Mouse (Mus musculus): ENCODE results near the gene Stox2. TPM values are rescaled to one million over a fixed set of nuclear protein-coding genes. Genes with fewer than 3 reads are reported as not detected.
A peak's percentile ranks its signal among the peaks of the same experiment; 100 is the strongest.

Stox2 gene
- total RNA-seq, 2 experiments from 2014 or later: 12.3 to 13.8 TPM

DNA sequence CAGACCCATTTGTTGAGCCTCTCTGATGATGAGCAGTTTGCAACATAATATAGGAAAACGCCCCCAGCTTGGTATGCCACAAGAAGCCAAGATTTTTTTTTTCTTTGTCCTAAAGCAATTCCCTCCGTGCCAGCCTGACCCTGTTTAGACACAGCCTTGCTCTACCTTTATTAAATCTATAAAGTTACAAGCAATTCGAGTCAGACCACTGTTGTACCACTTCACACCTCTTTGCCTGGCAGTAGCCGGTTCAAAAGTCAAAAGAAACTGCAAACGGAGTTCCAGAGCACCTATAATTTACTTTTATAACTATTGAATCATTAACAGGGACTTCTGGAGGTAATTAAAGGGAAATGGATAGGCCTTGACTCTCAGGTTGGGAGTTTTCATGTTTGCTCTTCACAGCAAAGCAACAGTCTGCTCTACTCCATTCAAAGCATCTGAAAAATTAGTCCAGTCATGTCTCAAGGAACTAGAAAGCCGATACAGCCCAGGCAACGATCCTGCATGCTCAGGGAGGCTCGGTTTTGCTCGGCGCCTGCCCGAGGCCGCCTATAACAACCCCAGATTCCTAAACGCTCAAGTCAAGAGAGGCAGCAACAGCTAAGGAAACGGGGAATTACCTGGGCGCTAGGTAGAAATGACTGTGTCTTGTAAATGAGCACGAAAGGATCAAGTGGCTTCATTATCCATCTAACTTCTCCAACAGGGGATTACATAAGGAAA lies 77.0 kb downstream of the Stox2 start:
- intact Hi-C loops (cut with DNase I): loop anchor here (5.0 kb wide), 2 partner anchors 82 to 162 kb away; no protein-coding TSS in a partner anchor
- DNase-seq (ENCODE audit: low spot score): no peak

DNA sequence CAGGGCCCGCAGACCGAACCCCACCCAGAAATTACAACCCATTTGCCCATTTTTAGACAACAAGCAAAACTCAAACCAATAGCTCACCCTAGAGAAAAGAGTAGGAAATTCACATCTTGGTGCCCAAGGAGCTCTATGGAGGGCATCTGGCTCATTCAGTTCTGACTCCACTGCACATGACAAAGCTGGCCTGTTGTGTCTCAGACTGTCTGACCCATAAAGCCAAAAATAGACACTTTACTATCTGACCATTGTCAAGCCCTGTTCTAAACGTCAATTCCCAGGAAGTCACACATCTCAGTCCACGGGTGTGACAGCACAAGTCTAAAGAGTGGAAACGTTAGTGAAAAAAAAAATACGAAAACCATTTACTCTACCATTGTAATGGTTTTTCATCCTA lies 79.1 kb downstream of the Stox2 start:
- DNase-seq (ENCODE audit: low spot score): no peak
- intact Hi-C loops (cut with DNase I): loop anchor here (5.0 kb wide), 2 partner anchors 80 to 160 kb away; no protein-coding TSS in a partner anchor

DNA sequence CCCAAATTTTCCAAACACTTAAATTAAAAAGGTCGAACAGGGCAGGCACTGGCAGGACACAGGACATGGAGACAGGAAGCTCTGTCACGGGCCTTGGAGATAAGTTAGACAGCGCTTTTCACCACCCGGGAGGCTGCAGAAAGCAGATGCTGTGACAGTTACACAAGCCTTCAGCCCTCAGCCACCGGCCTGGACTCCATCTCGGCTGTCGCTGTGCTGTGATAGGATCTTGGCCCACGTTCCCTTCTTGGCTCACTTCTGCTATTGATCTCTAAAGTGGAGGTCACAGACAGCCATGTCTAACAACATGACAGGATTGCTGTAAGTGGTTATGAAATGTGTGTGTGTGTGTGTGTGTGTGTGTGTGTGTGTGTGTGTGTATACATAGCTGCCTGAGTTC lies 82.9 kb downstream of the Stox2 start:
- peak; percentile 18 for DNase-seq (ENCODE audit: low spot score)
- intact Hi-C loops (cut with DNase I): no loop called here

DNA sequence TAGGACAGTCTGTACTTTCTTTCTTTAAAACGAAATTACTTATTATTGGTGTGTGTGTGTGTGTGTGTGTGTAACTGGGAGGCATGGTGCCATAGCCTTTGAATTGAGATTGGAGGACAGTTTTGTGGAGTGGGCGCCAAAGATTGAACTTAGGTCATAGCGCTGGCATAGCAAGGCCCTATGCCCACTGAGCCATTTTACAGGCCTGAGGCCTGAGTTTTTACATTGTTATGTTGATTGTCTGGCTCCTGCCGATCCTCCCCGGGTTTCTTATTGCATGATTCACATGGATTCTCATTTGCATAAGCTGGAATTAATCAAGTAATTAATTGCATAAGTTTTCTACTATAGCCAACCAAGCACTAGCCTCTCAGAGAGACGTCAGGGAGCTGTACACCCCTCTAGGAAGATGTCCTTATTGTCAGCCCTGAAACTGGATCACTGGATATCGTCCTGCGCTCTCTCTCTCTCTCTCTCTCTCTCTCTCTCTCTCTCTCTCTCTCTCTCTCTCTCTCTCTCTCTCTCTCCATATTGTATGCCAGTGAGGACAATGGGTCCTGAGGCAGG lies 90.7 kb downstream of the Stox2 start:
- DNase-seq (ENCODE audit: low spot score): no peak
- intact Hi-C loops (cut with DNase I): no loop called here

DNA sequence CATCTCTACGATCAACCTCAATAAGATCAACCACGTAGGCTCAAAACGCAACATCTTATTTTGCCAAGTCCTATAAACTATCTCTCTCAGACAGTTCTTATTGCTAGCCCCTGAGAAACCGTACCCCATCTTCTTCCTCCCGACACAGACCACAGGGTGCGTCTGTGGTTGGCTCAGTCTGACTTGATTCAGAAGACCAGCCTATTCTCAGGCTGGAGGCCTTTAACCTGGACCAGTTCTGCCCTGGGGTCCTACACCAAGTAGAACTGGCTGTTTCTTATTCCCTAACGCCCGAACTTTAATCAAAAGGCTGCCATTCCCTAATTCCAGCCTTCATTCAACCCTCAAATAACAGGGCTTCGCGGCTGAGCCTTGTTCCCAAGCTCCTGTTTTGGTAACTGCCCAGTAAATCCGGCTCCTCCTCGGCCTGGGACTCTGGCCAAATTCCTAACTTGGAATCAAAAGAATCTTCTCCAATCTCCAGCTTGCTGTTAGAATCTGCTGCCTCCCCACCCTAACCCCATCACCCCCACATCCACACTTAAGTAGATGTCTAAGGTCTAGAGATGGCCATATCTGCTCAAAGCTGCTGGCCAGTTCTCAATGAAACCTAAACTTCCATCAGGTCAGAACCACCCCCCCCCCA lies 91.5 kb downstream of the Stox2 start:
- intact Hi-C loops (cut with DNase I): no loop called here
- no peak for DNase-seq (ENCODE audit: low spot score)

DNA sequence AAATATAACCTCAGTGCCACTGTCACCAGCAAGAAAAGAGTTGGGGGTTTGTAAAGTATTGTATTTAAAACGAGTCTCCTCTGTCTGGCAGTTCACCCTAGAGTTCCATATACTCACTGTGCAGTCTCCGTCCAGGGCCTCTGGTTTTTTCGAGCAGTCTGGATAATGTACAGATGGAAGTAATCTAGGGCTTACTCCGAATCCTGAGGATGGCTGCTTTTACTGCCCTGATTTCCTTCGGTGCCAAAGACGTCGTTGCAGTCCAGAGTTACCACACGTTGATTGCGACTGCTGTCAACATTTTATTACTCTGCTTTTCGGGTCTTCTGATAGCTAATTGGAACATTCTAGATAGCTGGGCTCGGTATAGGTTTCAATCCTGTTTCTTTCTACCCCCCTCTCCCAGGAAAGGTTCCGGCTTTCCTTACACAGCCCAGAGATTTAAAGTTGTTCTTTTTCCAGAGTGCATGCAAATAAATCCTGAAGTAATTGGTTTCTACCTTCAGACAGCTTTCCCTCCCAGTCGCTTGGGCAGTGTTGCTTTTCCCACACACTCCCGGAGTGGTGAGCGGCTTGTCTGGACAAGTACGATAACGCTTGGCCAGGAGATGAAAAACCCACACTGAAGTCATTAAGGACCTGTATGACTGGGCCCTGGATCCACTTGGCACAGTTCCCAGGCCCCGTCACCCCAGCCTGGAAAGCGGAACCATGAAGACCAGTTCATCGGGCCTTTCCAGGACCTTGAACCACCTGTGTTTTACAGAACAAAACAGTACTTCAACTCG lies 94.1 kb downstream of the Stox2 start:
- peak; percentile 47 for DNase-seq (ENCODE audit: low spot score)
- intact Hi-C loops (cut with DNase I): no loop called here

DNA sequence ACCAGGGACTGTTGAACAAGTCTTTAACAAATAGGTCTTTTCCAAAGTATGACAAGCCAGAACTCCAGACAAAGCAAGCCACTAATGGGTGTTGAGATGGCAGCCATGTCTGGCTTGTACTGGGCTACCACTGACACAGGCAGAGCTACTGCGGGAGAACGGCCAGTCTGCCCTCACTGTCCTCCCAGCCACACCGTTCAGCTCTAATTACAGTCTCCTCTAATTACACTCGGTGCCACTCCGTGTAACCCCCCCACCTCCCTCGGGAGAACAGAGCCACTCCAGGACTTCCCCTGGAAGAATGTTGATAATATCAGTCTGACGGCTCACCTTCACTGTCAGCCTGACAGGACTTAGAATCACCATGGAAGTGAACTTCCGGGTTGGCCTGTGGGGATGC lies 97.1 kb downstream of the Stox2 start:
- DNase-seq (ENCODE audit: low spot score): no peak
- intact Hi-C loops (cut with DNase I): no loop called here

DNA sequence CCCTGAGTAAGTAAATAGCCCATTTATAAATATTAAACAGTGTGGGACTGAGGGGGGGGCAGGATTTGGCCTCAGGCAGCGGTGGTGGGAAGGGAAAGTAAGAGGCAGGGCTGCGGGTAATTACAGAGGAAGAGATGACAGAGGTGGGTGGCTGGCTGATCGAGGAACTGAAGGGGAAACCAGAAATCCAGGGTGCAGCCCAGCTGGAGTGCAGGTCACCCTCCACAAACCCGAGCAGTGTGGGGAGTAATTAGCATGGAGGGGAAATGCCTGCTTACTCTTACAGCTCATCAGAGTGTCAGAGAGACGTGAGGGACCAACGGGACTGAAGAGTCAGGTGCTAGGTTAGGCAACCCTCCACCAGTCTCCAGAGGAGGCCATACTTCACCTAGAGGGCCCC lies 98.4 kb downstream of the Stox2 start:
- no peak for DNase-seq (ENCODE audit: low spot score)
- intact Hi-C loops (cut with DNase I): no loop called here

DNA sequence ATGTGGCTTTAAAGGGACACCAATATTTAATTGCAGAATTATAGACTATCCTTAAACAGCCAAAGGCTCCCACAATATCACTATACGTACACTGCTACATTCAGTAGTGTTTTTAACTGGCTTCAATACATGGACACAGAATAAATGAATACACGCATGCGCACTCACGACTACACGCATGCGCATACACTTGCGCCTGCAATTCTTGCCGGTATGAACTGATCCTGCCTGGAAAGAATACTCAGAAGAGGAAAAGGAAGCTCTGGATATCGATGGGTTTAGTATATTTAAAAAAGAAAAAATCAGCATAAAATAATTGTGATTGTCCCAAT lies 100.4 kb downstream of the Stox2 start:
- no peak for DNase-seq (ENCODE audit: low spot score)
- intact Hi-C loops (cut with DNase I): no loop called here

DNA sequence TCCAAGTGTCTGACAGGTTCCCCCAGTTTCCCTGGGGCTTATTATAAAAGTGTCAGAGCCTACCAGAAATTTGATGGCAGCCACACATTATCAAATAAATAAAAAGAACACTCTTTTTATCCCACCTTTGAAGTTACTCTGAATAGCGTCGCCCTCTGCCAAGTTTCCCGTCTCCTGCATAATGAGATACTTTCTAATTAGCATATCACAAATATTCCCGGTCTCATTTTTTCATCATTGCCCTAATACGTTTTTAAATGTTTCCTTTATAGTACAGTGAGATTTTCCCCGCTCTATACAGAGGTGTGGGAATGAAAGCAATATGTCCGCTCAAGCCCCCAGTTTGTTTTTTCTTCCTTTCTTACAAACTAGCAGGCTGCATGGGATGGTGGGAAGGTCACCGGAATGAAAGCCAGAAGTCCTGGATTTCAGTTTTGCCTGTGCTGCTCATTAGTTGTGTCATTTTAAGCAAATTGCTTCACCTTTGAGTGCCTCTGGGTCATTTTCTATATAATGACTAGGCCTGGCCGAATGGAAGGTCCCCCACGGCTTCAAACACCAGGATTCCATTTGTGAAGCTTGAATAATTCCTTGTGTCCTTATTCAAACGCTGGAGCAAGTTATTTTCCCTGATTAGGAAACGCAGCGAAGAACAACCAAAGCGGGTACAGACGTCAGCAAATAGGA lies 100.9 kb downstream of the Stox2 start:
- intact Hi-C loops (cut with DNase I): no loop called here
- no peak for DNase-seq (ENCODE audit: low spot score)

DNA sequence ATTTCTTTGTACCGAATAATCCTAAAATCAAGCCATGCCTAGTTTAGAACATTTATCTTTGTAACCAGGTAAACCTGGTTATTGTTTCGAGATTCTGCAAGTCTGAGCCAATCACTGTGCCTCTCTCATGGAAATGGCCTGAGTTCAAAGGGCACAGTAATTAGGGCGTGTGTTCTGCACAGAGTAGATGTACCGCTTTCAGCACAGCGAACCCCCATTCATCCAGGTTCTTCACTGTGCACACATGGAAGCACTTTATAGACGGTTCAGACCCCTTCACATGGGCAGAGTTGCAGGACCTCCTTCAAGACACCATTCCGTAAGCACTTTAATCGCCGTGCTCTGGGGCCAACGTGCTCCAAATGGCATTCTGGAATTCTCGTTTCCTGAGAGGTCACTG lies 104.7 kb downstream of the Stox2 start:
- DNase-seq (ENCODE audit: low spot score): no peak
- intact Hi-C loops (cut with DNase I): no loop called here

DNA sequence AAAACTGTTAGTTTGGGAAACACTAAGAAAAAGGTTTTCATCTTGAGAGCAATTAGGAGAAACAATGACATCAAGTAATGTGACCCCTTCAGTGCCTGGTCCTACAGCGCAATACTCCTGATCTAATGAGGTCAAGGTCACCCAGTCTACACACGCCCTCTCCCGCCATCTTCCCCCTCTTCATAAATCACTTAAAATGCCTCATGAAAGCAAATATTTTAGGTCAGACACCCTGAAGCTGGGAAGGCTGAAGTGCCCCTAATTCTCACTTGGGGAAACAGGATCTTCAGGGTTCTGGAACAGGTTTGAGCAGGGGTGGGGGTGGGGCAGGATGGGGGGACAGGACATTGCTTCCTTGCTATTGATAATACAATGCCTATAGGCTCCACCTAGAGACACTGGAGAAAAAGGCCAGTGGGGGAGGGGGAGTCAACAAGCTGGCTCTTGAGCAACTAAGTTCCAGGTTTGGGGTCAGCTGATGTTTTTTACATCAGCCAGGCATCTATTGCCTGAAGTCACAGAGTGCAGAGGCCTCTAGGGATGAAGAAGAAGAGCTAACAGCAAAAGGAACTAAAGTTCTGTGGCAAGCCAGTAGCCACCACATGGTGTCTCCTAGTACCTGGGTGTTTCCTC lies 107.4 kb downstream of the Stox2 start:
- no peak for DNase-seq (ENCODE audit: low spot score)
- intact Hi-C loops (cut with DNase I): no loop called here

DNA sequence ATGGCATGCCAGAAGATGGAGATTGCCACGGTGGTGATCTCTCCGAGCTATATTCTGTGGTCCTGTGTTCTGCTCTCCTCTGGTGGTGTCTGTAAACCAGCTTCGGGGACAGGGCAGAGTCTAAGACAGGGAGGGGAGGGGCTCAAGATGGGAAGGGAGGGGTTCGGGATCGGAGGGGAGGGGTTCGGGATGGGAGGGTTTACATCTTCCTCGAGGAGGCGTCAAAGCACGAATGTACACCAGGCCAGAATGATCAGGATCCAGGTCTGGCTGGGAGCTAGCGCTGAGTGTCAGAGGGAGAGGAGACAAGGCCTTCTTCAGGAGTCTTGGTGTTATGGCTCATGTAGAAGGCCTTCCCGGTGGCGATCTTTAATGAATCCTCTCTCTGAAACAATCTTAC lies 109.7 kb downstream of the Stox2 start:
- intact Hi-C loops (cut with DNase I): no loop called here

DNA sequence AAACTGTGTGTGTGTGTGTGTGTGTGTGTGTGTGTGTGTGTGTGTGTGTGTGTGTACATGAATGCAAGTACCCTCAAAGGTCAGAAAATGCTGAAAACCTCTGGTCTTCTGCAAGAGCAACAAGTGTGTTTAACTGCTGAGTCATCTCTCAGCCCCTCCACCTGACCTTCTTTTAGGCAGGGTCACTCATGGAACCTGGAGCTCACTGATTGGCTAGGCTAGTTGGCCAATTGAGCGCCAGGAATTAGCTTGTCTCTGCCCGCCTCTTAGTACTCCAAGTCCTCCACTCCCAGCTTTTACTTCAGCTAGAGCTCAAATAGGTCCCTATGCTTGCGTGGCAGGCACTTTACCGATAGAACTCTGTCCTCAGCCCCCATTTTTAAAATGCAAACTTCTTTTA lies 110.2 kb downstream of the Stox2 start:
- intact Hi-C loops (cut with DNase I): no loop called here
- DNase-seq (ENCODE audit: low spot score): no peak

More for the DNA sequence above, 109.7 kb downstream of the Stox2 start:
- no peak for DNase-seq (ENCODE audit: low spot score)

DNA sequence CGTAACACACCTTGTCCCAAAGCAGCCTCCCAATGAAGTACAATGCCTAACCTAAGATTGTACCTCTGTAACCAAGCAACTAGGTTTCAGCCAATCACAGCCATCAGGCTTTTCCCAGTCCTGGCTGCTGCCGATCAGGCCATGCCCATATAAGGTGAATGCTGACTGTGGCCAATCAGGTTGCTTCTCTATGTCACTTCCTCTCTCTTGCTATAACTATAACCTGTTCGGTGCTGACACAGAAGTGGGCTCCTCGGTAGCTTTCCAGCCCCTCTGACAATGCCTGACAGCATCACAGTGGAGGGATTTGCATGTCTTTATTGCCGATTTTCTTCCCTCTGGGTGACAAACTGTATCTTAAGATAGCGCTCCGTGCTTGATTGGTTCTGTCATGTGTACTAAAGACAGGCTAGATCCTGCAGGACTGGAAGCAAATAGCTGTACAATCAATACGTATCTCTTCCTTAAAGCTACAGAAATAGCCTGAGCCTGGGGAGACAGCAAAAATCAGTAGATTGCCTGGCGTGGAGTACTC lies 111.9 kb downstream of the Stox2 start:
- DNase-seq (ENCODE audit: low spot score): peak; percentile 17
- intact Hi-C loops (cut with DNase I): no loop called here

DNA sequence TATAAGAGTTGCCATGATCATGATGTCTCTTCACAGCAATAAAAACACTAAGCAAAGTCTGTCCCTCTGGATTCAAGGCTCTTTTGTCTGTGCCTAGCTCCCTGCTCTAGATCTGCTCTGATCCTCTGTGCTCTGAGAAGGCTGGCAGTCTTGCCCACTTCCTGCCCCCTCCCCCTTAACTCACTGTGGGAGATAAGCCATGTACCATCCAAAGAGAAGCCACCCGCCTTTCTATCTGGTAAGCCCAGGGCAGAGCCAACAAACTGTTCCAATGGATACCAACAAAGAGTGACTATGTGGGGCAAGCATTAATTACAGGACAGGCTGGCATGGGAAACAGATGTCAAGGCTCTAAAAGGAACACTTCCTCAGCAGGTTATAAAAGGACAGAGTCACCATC lies 113.2 kb downstream of the Stox2 start:
- intact Hi-C loops (cut with DNase I): no loop called here
- DNase-seq (ENCODE audit: low spot score): no peak

DNA sequence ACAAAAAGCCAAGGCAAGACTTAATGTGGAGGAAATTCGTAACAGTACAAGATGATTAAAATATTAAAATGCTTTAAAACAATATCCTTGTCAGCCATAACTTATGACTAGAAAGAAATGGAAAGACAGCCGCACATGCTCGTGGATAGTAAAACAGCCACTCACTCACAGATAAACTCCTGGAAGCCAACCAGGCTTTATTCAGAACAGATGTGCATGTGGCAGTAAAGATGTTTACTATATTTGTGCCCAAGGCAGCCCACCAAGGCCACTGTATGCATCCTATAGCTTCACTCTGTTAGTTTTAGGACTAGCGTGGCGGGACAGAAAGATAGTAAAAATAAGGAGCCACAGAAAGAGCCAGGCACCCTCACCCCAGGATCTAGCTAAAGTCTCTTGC lies 115.2 kb downstream of the Stox2 start:
- no peak for DNase-seq (ENCODE audit: low spot score)
- intact Hi-C loops (cut with DNase I): no loop called here

DNA sequence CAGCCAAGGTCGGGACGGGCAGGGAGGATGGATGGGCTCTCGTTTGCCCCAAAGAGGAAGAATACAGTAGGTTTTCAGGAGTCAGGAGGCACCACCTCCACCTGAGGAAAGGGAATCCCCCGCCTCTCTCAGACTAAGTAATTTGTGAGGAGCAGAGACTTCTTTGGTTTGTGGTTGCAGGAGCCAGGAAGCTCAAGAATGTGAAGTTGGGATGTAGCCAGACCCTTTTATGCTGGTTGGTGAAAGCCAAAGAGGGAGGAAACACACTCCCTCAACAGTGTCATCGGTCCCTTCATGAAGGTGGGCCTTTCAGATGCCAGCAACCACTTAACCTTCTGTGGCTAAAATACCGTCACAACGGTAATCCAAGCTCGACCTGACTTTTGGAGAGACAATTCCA lies 119.8 kb downstream of the Stox2 start:
- no peak for DNase-seq (ENCODE audit: low spot score)
- intact Hi-C loops (cut with DNase I): no loop called here

DNA sequence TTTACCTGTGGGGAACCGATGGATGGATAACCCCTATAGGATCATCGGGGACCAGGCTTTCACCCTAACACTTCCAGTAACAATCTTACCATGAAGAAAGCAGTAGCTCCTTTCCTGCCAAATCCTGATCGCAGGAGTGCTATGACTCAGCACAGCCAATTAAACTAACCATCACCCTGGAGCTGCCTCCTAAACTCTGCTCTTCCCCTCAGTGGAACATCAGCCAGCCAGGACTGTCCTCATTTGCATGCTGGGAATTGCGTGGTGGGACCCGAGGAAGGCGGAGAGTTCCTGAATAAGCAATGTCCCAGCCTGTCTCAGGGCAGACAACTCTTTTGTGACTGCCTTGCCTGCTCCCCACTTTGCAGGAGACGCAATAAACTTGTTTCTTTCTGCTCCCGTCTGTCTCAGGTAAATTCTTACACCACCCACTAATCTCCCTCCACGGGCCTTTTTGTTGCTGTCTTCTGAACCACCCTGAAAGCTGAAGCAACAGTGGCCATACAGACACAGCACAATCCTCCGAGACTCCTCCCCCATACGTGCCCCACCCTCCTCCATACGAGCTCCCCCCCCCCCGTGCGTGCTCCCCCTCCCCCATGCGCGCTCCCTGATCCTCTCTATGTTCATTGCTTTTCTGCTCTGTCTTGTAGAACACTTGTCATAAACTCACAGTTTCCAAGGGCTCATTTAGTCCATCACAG lies 121.9 kb downstream of the Stox2 start:
- intact Hi-C loops (cut with DNase I): no loop called here

More for the DNA sequence above, 121.9 kb downstream of the Stox2 start:
- no peak for DNase-seq (ENCODE audit: low spot score)
